Mouse (Mus musculus) right cerebral cortex, postnatal 36 days (tissue): ENCODE measurements around the gene Slc25a22.
"Not testable (repeated sequence)": the region's sequence is repeated elsewhere in the genome, so short reads cannot be mapped to it uniquely, and the experiment has no call there.

Experiments
- DNase-seq, 2 experiments: peaks; one replicate each; pipeline ENCODE4 v3.0.0; 2022; ENCODE audit warnings: low spot score in 2 of 2, mixed read lengths in 1 of 2

Slc25a22 gene

DNA sequence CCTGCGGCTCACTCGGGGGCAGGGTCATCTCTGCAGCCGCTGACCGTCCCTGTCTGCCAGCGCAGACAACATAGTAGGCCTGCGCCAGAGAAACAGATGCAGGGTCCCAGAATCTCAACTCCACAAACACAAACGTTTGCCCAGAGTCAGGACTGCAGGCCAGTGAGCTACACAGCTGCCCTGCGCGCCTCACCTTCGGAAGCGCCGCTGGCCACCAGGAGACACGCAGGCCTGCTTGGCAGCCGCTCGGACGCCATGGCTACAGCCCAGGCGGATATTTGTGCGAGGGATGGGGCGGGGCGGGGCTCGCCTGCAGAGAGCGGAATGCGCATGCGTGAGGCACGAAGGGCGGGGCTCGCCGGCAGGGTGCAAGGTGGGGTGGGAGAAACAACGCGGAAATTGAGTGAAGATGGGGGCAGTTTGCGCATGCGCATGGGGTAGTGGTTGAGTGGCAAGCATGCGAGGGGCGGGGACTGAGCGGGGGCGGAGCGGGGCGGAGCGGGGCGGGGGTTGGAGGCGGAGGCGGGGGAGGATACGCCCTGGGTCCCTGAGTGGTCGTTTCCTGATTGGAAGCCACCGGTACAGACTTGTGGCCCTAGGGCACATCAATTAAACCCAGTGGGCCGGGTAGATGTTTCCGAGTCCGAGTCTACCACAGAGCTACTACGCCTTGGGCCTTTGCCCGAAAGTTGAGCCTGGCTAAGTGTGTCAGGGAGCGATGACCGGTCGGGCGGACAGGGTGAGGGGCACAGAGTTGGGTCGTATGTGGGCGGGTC, 23.7 kb downstream of the Slc25a22 start, which contains the start of gene Gatd1:
TSS of gene Gatd1 (minus strand) at position 328 of the 776 bp plus-strand sequence.
- DNase-seq: peak; percentile 96 to 97

DNA sequence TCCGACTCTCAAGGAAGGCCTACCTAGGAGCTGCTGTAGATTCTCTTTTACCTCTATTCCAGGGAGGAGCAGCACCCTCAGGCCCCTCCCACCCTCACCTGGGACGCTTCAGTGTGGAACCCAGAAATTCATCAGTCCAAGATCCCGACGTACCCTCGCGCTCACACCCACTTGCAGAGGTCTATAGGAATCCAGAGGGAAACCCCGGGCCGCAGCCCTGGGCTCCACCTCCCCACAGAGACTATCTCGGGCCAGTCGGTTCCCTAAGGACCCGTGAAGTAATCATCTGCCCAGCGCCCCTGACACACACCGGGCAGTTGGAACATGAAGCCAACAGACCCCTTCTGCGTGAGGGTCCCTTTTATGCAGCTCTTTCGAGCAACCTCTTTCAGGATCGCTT, 24.4 kb downstream of the Slc25a22 start:
- DNase-seq: no peak

DNA sequence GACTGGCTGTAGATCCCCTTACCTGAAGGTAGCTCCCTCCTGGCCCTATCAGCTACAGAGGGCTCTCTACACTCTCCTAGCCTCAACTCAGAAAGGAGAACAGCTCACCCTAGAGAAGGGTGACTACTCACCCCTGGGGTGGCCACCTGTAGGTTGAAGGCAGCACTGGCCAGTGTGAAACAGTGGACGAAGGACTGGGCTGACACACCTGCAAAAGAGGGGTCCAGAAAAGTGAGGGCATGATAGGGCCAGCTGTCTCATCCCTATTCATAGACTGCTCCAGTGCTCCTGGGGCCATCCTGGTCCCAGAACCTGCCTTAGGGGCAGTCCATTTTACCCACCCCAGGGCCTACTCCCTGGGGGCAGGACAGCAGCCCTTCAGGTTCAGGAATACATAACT, 26.0 kb downstream of the Slc25a22 start:
- DNase-seq: no peak

DNA sequence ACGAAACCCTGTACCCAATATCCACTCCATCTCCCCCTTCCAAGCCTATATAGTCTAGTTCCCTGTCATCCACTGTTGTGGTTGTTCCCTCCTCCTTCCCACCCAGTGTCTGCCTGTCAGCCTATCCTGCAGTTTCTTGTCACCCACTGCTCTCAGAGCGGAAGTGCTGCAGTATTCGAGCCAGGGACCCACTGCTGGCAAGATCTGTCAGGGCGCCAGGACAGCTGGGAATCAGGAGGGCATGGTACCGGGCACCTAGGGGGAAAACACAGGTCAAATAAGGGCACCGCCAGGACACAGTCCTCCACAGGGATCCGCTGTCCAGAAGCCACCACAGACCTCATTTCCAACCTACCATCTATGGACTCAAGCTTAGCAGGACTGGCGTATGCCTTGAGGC, 27.1 kb downstream of the Slc25a22 start:
- DNase-seq: no peak

DNA sequence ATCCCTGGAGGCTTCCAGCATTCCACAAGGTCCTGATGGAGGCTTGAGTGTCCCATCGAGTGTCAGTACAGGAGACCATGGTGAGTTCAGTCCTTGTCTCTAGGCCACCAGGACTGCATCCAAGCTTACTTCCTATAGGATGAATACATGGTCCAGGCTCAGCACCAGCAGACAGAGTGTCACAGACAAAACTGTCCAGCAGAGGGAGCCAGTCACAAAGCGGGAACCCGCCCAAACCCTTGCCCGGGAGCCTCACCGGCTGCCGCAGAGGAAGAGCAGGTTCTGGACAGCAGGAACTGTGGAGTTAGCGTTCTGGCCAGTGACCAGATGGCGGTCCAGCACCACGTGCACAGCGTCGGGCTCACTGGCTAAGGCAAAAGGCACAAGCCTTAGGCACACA, 28.9 kb downstream of the Slc25a22 start:
- DNase-seq: peak; percentile 69 to 73

DNA sequence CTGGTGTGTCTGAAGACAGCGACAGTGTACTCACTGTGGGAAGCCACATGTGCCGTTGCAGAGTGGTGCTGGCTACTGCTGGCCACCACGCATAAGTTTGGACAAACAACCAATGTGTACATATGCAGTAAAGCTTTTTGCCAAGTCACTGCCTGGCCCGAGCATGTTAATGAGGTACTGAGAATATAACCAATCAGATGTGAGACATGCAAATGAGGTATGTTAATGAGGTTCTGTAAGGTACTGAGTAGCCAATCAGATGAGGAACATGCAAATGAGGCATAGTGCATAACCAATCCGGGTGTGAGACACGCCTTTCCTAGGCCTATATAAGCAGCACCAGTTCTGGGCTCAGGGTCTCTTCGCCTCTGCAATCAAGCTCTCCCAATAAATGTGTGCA, 30.0 kb downstream of the Slc25a22 start:
- not testable (repeated sequence) for DNase-seq

DNA sequence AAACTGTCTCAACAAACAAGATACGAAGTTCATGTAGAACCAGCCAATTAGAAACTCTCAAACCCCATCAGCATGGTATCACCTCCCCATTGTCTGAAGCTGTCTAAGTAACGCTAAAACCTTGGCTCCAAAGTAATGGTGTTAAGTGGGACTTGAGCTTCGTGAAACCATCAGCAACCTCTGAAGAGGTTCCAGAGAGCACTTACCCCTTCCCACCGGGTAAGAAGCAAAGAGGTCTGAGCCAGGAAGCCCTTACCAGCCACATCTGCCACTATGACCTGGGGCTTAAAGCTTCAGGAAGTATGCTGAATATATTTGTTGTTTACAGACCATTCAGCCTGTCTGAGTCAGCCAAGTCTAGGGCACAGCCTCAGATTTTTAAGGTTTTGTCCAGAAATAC, 32.2 kb downstream of the Slc25a22 start:
- DNase-seq: no peak

DNA sequence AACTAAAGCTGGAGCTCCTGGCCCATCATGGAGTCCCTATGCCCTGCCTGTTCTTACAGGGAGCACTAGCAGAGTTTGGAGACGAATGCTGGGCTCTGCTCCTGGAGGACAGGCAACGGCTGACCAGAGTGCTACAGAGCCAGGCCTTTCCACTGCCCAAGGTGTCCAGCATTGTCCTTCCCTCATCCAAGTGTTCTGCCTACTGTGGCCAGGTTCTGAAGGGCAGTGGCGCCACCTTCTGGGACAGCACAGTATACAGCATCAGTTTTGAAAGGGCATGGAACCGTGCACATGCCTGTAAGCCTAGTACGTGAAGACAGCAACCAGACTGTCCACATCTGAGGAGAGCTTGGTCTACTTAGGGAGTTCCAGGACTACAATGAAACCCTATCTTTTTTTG, 34.4 kb downstream of the Slc25a22 start:
- DNase-seq: no peak

DNA sequence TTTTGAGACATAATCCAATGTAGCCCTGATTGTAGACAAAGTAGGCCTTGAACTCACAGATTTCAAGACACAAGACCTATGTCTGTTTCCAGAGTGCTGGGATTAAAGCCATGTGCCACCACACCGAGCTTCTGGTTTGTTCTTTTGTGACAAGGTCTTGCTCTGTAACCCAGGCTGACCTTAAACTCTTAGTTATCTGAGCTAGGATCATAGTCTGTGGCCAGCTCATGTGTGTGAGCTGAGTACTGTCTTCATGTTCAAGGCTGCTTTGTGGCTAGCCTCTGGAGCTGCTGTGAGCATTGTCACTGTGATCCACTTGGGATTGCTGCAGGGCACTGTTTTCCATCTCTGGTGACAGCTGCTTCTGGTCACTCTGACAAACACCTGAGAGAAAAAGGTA, 42.3 kb downstream of the Slc25a22 start:
- DNase-seq: no peak

DNA sequence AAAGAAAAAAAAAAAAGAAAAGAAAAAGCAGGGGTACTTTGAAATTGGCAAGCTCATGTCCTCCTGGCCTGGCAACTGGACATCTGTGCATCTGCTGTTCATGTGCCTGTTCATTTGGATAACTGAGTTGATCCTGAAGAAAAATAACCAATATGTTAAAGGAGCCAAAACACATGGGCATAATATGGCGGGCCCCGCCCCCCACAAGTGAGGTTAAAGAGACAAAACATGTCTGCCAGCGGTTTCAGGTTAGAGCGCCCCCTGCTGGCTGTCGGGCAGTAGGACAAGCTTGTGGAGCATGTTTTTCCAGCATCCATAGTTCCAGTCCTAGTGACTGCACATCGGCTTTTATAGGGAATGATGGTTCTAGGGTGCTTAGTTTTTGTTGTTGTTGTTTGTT, 42.9 kb downstream of the Slc25a22 start:
- DNase-seq: no peak

DNA sequence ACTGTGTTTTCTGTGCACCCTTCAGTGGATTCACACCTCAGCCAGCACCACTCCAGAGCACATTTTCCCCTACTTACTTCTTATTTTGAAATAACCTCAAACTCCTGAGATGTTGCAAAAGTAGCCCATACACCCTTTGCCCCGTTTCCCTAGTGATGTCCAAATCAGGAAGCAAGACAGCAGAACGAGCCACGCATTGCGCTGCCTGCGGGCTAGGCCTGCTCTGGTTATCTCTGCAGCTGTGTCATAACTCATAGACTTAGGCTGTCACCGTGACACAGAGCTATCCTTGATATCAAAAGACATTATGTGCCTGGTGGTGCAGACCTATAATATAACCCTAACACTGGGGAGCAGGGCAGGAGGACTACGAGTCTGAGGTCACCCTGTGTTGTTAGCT, 43.5 kb downstream of the Slc25a22 start:
- DNase-seq: no peak

DNA sequence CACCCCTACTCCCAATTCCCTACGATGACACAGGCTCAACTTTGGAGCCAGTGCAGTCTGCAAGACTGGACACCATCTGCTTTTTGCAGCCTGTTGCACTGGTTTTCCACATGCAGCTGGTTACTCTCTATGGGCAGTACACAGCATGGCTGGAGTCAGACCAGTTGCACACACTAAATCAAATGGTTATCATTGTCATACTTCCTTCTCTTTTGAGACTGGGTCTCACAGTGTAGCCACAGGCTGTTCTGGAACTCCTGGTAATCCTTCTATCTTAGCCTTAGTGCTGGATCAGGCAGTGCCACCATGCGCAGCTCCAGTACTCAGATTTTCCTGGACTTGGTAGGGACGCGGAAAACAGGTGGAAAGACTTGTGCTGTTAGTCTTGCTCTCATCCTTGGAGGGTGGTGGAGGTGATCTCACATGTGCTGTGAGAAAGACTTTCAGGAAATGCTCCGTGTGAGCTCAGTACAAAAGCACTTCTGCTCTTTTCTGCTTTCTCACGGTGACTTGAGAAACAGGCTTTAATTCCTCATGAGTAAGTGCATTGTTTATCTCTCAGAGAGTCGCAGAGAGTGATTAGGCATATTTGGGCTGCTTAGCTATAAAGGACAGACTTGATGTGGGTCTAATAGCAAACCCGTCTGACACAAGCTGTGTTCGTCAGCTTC, 45.0 kb downstream of the Slc25a22 start:
- no peak for DNase-seq

DNA sequence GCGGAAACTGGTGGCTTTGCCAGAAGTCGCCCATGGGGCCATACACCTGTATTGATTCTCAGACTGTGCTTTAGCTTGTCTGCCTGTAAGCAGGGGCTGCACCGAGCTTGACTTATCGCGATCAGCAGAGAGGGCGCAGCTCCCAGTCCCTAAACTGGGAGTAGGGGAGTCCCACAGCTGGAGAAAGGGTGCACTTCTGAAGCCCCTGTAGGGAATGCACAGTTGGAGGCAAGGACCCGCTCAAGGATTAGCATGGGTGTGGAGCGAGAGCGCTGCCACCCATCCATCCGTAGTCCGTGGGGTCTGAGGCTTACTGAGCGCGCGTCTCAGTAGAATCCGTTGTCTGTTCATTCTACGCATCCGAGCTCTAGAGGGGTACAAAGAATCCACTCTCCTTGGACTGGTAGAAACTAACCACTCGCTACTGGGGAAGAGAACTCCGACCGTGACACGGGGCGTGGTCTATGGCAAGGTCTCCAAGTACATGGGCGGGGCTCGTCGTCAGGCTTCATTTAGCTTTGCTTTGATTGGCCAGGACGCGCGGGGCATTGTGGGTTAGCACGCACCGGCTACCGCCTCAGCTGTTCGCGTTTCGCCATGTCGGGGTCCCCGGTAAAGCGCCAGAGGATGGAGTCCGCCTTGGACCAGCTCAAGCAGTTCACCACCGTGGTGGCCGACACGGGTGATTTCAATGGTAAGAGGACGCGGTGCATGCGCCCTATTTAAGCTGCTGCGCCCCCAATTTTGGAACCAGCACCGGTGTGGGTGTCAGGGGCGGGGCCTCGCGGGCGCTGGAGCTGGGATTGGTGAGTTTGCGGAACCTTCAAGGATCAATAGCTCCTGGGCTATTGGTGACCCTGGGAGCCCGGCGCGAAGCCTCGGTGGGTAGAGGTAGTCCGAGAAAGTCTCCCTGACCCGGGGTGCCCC, 45.8 kb downstream of the Slc25a22 start, which contains the start of gene Taldo1:
TSS of gene Taldo1 (plus strand) at position 575 of the 927 bp plus-strand sequence.
- peak; percentile 94 to 96 for DNase-seq

DNA sequence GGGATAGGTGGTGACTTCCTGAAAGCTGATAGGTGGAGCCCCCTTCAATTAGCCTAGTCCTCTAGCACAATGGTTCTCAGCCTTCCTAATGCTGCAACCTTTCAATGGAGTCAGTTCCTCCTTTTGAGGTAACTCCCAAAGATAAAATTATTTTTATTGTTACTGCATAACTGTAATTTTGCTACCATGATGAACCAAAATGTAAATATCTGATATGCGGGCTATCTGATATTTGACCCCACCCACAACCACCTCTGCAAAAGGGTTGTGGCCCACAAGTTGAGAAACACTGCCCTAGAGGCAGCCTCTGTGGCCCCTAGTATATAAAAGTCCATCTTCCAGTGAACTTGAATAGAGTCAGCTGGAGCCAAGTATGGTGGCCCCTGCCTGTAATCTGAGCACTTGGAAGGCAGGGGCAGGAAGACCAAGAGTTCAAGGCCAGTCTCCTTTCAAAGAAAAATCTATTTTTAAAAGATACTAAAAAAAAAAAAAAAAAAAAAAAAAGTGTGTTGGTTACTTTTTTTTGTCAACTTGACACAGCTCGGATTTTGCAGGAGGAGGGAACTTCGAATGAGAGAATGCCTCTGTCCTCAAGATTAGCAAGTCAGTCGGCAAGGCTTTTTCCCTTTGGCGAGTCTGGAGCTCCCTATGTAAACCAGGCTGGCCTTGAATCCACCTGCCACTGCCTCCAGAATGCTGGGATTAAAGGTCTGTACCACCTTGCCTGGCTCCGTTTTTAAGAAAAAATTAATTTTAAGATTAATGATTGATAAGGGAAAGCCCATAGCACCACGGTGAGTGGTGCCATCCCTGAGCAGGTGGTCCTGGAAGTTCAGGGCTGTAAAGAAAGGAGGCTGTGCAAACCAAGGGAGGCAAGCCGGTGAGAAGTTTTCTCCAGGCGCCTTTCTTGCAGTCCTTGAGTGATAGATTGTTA, 47.1 kb downstream of the Slc25a22 start:
- DNase-seq: no peak

DNA sequence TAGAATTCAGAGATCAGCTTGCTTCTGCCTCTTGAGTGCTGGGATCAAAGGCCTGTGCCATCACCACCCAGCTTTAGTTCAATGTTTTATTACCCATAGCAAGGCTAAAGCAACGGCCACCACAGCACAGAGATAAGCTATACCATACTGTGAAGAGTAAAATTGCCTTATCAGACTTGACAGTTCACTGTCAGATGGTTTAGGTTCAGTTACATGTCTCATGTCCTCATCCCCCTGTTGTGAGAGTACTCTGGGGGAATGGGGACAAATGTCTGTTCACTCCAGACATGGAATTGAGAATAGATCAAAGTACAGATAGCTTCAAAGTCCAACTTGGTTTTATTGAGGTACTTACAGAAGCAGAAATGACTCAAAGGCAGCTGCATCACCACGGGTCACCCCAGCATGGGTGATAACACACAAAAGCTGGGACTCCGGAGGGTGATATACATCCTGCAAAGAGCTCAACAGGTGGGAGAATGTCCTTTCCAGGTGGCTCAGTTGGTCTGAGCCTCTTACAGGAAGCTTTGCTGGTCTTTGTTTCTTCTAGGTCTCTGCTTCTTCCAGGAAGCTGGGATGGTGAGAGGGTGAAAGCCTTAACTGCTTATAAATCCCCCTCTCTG, 49.1 kb downstream of the Slc25a22 start:
- DNase-seq: no peak

DNA sequence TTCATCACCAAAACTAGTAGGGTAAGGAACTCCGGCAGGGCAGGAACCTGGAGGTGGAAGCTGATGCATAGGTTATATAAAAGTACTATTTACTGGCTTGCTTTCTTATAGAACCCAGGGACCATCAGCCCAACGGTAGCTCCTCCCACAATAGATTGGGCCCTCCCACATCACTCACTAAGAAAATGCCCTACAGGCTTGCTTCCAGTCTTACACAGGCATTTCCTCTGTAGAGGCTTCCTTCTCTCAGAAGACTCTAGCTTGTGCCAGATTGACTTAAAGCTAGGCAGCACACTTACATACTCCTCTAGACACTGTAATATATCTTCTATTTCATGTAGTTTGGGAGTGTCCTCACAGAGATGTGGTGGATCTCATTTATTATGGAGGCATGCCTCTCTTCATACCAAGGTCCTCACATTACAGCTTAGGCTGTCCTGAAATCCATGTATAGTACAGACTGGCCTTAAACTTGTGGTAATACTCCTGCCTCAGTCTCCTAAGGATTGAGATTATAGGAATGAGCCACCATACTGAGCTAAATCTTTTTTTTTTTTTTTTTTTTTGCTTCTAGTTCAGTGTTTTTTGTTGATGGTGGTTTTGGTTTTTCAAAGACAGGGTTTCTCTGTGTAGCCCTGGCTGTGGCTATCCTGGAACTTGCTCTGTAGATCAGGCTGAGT, 49.7 kb downstream of the Slc25a22 start:
- DNase-seq: no peak

DNA sequence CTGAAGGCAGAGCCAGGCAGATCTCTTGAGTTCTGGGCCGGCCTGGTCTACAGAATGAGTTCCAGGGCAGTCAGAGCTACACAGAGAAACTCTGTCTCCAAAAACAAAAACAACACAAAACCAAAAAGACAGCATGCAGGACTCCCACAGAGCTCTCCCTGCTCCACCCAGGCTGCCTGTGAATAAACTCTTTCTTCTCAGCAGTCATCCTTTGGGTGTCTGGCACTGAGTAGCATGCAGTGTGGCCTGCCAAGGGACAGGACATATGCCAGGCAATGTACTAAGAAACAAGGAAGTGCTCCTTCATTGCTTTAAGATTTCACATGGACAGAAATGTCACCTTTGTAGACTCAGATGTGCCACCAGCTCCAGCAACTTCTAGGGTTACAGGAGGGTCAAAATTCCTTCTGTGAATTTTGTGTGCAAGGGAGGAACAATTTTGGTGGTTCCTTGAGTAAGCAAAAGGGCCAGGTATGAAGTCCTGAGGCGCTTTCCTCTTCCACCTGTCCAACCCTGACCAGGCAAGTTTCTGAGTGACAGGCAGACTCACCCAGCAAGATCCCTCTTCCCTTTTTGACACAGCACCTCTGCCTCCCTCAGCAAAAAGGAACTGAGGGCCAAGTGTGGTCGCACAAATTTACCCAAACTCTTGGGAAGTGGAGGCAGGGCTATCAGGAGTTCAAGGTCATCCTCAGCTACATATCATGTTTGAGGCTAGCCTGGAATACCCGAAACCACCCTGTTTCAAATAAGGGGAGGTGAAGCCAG, 56.4 kb downstream of the Slc25a22 start:
- DNase-seq: no peak
